Mouse (Mus musculus) urinary bladder, adult 18-20 months (tissue): ENCODE results near the gene Qrich2.
"Not testable (repeated sequence)": the region's sequence is repeated elsewhere in the genome, so short reads cannot be mapped to it uniquely, and the experiment has no call there.

Experiments
- DNase-seq, 2 experiments: peaks; one replicate each; pipeline ENCODE4 v3.0.0; 2022; ENCODE audit warnings: low spot score in 2 of 2, mixed read lengths in 2 of 2

Qrich2 gene

GRCm38 (mm10) chr11:116412028-116412827, 53.8 kb downstream of the Qrich2 start:
- DNase-seq = no peak

DNA sequence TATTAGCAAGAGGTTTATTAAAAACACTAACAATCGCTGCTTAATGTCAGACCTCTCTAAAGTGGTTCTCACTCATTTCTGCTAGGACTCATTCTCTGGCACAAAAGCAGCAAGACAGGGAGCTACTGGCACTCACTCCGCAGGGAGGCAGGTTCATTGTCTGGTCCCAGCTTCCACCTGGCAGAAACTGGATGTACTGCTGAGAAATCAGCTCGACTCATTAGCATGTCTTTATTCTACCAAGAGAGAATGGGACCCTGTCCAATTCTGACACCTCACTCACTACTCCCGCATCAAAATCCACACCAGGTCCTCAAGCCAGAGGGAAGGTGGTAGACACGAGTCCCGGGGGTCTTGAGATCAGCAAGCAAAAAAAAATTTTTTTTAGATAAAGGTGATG, 54.5 kb downstream of the Qrich2 start:
- no peak for DNase-seq

DNA sequence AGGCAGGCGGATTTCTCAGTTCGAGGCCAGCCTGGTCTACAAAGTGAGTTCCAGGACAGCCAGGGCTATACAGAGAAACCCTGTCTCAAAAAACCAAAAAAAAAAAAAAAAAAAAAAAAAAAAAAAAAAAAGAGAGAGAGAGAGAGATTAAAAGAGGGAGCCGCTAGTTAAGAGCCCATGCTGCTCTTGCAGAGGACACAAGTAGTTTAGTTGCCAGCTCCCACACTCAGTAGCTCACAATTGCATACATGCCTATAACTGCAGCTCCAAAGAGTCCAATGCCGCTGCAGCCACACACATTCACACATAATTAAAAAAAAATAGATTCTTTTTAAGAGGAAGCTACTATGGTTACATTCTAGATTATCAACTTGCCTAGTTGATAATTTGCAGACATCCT, 55.6 kb downstream of the Qrich2 start:
- DNase-seq = not testable (repeated sequence)

DNA sequence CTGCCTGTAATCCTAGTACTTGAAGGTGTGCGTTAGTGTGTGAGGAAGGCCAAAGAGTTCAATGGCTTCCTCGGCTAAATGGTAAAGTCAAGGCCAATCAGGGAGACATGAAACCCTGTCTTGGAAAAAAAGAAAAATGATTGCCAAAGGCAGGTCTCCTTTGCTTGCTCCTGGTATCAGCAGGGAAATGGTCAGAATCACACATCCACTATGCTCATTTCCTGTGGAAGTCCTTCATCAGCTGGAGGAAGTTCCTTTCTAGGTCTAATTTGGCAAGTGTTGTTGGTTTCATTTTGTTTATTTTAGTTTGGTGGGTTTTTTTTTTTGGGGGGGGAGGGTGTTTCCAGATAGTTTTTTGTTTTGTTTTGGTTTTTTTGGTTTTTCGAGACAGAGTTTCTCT, 57.0 kb downstream of the Qrich2 start:
- DNase-seq = no peak

GRCm38 (mm10) chr11:116406231-116406728, 59.8 kb downstream of the Qrich2 start:
- no peak for DNase-seq

DNA sequence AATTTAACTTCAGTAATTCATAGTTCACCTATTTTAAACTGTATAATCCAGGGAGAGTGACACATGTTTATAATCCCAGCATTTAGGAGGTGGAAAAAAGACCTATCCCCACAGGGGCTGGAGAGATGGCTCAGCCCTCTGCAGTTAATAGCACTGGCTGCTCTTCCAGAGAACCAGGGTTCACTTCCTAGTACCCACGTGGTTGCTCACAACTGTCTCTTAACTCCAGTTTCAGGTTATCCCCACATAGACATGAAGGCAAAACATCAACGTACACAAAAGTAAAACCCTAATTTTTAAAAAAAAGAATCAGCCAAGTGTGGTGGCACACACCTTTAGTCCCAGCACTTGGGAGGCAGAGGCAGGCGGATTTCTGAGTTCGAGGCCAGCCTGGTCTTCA, 60.4 kb downstream of the Qrich2 start:
- DNase-seq = no peak

DNA sequence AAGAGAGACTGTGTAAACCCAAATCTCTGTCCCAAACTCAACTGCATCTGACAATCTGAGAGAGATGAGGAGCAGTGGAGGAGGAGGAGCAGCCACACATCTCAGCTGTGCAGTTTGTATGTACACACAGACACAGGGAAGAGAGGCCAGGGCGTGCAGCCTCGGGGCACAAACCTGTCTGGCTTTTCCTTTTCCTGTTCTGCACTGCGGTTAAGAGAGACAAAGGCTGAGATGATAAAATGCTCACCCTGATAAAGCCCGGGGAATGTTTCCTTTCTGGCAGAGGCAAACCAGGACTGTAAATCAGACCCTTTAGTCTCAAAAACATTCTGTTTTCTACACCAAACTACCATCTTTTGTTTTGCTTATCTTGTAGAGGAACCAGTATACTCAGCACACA, 65.5 kb downstream of the Qrich2 start:
- no peak for DNase-seq

DNA sequence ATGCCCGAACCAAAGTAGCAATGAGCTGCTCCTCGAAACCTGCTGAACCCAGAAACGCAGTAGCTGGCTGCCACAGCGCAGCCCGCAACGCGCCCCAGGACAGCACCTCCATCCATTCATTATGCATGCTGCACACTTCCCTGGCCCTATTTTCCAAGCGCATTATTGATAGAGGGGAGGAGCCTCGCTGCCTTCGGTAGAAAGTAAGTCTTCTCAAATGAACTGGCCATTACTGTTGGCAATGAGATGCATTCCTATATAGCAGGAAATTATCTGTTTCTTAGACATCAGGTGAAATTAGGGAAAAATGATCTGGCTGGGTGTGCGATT, 67.7 kb downstream of the Qrich2 start:
- no peak for DNase-seq

GRCm38 (mm10) chr11:116397517-116398347, 68.3 kb downstream of the Qrich2 start:
- DNase-seq = no peak

DNA sequence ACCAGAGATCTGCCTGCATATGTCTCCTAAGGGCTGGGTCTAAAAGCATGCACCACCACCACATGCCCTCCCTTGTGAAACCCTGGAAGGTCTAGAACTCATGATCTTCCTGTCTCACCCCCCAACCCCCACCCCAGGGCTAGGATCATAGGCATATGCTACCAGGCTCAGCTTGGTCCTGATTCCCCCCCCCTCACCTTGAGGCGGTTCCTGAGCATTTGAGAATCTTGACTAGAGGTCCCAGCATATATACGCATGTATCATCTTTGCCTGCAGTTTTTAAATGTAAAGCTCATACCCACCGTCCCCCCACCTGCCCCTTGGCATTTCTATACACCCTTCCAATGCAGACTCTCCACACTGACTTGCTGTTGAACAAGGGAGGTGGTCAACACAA, 69.1 kb downstream of the Qrich2 start:
- no peak for DNase-seq

DNA sequence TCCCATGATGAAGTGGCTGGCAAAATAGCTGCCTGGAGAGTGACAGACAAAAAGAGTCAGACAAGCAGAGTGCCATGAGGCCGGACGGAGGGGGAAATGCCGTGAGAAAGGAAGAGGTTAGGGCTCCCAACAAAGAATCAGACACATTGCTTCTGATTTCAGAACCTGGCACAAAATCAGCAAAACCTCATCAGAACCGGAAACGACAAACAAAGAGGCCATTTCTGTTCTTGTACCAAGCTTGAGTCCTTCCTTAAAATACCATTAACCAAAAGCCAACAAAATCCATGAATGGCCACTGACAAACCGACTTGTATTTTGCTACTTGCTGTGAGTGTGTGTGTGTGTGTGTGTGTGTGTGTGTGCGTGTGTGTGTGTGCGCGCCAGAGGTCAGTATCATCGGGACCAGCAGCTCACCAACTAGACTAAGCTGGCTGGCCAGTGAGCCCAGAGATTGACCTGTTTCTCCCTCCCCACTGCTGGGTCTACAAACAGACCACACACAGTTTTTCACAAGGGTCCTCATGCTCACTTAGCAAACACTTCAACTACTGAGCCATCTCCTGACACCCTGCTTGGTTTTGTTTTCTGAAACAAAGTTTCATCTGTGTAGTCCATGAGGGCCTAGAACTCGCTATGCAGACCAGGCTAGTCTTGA, 69.6 kb downstream of the Qrich2 start:
- no peak for DNase-seq

DNA sequence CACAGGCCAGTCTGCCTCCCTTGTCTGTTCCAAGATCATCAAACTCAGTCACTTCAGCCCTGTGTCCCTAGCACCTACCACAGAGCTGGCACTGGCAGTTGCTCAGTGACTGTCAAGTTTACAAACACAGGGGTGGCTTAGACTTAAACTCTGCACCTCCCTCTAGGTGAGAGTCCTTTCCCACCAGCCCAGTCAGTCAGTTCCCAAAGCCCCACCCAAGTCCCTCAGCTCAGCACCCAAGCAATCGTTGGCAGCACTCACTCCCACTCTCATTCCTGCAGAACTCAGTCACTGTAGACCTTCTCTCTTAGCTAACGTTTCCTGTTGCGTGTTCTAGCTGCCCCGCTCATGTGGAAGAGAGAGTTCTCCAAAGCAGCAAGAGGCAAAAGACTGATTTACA, 71.3 kb downstream of the Qrich2 start:
- no peak for DNase-seq
